Mouse (Mus musculus): ENCODE measurements around the gene Tapbp.
"Not testable (repeated sequence)": the region's sequence is repeated elsewhere in the genome, so short reads cannot be mapped to it uniquely, and the experiment has no call there.

DNA sequence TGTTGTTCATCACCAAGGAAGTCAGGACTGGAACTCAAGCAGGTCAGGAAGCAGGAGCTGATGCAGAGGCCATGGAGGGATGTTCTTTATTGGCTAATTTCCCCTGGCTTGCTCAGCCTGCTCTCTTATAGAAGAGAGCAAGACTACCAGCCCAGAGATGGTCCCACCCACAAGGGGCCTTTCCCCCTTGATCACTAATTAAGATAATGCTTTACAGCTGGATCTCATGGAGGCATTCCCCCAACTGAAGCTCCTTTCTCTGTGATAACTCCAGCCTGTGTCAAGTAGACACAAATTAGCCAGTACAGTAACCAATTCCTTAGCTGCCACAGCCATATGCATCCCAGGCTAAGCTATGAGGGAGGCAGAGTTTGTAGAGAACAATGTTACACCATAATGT, 27.5 kb upstream of the Tapbp start:
- TF ChIP-seq CTCF (IDR thresholded peaks at IDR 0.05; ENCODE audit: low read depth, low read length); POLR2A (IDR thresholded peaks at IDR 0.05; ENCODE audit: borderline replicate concordance, low read depth, low read length): not testable (repeated sequence)
